Mouse (Mus musculus): Measurements from ENCODE around the gene BC034090.

BC034090 gene

GRCm38 (mm10) chr1:155215066-155215764 lies 29.0 kb downstream of the BC034090 start:
- peak; percentile 46 to 57 for DNase-seq

GRCm38 (mm10) chr1:155213912-155214311 lies 30.3 kb downstream of the BC034090 start:
- DNase-seq: no peak

DNA sequence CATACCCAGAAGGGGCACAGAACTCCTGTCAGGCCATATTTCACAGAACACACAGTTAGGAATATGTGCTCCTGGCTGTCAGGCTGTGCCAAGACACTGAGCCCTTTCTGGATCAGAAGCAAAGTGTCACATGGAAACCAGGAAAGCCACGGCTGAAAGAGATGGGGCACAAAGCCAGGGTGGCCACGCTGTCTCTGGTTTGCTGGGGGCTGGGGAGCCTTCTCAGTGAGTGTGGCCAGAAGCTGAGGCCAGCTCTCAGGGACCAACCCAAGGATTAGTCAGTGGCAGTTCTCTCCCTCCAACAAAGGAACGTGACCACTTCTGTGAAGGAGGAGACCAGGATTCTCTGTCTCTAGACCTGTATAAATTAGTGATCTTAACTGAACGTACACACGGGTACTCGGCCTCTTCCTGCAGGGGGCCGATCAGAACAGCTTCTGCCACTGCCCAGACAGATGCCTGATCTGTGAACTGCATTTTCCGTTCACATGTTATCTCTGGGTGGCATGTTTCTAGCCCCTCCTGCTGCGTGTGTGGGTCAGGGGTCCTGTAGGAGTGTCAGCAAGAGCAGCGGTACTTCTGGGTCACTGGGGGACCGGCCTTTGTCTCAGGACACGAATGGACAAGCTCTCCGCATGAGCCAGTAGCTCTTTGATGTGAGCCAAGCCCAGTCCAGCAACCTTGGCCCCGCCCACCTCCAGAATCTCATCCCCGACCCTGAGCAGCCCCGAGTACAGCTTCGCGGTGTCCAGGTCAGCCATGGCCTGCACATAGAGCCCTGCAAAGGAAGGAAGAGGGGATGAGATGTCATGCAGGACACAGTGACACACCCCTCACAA lies 31.1 kb downstream of the BC034090 start:
- DNase-seq: no peak

DNA sequence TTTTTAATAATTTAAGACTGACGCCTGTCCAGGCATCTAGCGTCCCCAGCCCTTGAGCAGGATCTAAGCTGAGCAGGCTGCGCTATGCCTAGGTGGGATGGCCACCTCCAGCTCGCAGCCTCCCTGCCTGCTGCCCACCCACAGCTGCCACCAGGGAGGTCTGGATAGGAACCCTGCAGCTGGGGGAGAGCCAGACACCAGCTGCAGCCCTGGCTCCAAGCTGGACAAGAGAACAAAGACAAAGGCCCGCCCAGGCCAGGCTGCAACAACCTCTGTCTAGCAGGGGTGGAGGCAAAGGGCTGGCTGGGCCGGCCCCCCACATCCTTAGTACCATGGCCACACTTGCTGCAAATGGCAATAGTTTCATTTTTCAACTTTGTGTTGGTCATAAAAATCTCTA lies 31.8 kb downstream of the BC034090 start:
- no peak for DNase-seq

DNA sequence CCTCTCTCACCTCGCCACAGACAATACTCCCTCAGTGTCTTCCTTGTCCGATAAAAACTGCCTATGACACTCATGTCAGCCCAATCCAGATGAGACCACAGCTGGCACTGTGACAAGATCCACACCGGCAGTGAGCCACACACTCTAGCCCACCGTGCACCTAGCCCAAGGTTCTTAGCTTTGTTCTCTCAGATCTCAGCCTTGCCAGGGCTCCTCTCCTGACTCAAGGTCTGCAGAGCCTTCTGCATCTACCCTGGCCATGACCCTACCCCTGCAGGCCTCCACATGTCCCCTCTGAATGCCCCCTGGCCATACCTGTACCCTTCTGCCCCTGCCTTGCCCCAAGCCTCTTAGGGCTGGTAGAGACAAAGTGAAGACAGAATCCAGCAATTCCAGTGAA lies 32.2 kb downstream of the BC034090 start:
- no peak for DNase-seq

GRCm38 (mm10) chr1:155211017-155211416 lies 33.2 kb downstream of the BC034090 start:
- DNase-seq: no peak

DNA sequence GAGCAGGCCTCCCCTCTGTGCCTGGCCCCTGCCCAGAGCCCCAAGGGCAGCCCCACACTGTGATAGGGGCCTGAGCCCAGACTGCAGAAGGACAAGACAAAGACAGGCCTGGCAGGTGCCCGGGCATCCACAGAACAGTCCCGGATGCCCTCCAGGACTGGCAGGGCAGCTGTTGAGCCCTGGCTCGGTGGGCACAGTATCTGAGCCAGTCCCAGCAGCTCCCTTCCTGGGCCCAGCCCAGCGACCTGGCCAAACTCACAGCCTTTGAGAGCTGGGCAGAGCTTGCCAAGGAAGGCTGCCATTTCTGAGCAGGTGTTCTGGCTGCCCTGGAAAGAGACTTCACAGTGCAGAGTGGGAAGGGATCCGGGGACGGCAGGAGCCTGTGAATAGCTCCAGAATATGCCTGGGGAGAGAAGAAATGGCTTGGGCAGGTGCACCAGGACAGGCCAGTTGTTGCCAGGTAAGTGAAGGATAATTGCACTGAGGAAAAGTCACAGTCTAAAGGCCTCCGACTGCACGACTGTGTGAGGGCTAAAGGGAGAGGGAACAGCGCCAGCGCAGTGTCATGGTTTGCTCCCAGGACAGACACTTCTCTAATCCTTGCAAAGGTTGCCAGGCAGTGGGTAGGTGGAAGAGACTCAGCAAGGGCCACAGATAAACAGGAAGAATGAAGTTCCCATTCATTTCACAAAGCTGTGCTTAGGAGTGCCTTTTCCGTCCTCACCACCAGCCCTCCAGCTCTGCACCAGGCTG lies 34.1 kb downstream of the BC034090 start:
- DNase-seq: no peak

DNA sequence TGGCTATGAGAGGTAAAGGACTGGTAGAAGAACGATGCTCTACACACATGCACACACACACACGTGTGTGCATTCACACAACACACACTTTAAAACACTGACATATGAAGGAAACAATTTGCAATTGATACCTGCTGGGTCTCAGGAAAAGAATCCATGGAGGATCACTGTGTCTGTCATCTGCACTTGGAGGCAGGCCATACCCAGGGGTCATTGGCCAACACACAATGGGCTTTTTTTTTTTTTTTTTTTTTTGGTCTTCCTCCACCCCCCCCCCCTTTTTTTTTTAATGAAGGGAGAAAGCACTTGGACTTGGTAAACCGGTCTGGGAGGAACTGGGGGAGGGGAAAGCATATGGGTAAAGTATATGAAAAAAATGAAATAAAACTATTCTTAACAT lies 36.4 kb downstream of the BC034090 start:
- DNase-seq: no peak

DNA sequence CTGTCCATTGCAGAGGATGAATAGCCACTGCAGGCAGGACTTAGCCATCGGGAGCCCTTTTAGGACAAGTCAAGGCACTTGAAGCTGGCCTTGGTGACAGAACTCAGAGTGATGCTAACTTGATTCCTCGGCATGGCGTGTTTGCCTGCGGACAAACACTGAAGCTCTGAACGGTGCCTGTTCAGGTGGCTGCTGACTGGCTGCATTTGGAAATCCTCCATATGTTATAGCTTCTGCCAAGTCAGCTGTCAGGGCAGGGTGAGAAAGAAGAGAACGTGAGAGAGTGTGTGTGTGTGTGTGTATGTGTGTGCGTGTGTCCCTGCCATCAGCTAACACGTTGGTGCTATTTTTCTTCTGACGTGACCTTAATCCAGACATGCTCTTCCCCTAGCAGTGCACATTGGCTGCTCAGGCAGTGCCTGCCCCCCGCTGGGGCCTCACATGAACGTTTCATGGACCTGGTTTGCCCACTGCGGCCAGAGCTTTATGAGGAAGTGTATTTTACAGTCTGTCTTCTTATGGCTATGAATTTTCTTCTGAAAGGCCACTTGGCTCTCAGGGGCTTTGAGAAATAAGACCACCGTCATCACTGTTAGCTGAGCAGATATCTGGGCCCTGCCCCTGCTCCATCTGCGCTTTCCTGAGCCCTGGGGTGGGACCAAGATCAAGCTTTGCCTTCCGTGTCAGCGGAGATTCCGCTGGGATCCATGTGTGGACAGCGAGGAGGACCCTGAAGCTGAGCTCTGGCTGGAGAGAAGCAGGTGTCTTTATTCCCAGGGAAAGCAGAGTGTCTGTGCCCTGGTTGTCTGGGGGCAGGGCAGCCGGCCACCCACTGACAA lies 38.2 kb downstream of the BC034090 start:
- DNase-seq: no peak

DNA sequence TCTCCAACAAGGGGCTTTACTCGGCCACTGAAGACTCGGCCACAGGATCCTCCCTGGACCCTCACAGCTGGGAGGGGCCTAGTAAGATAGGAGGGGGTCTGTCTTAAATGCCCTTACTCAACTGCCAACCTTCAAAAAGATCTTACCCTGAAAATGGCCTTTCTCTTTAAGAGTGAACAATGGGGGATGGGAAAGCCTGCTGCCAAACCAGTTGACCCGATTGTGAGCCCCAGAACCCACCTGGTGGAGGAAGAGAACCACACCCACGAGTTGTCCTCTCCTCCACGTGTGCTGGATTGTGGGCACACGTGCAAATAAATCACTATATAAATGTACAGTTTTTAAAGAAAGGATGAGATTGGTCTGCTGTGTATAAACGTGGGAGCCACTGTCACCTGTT lies 38.9 kb downstream of the BC034090 start:
- DNase-seq: no peak

DNA sequence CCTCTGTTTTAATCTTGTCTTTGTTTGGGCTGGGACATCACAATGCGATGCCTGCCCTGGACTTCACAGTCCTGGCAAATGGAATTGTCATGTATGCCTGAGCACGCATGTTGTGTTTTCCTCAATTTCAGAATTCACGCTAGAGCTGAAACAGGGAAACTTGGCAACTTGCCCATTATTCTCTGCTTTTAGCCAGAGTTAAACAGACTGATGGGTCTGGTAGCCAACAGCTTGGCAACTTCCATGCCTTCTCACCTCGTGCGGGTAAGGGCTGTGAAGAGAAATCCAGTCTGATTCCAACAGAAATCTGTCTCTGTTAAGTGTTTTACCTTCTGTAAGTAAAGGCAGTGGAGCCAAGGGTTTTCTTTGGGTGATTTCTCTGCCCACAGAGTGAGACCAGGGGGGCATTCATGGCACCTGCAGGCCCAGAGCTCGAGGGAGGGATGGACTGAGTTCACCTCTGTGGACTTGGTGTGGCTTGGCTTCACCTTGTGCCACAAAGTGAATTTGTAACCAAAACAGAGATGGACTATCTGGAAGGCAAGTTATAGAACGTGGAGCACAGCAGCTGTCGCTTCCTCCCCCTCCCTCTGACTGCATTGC lies 39.6 kb downstream of the BC034090 start:
- DNase-seq: no peak

- DNase-seq: no peak
Measured at GRCm38 (mm10) chr1:155203954-155204353, 40.3 kb downstream of the BC034090 start.

- DNase-seq: no peak
Measured at GRCm38 (mm10) chr1:155203101-155203500, 41.1 kb downstream of the BC034090 start.

GRCm38 (mm10) chr1:155202472-155202871 lies 41.8 kb downstream of the BC034090 start:
- DNase-seq: no peak

DNA sequence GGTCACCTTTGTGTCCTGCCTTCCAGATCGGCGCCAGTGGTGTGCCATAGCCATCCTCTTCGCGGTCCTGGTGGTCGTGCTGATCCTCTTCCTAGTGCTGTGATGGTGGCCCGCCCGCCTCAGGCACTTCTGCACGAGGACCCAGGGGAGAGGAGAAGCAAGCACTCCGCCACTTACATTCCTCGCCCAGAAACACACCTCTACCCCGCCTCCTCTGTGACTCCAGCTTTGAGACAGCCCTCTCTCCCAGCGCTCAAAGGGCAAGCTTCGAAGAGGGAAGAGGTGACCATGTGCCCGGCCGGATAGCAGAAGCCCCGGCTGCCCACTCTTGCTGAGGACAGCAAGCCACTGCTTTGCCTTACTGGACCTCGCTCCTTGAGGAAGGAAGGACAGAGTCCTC lies 42.3 kb downstream of the BC034090 start:
- no peak for DNase-seq

- DNase-seq: peak in 1 of 2 experiments; percentile 56
Measured at GRCm38 (mm10) chr1:155201373-155201879, 42.8 kb downstream of the BC034090 start.

GRCm38 (mm10) chr1:155200967-155201366 lies 43.3 kb downstream of the BC034090 start:
- no peak for DNase-seq

- DNase-seq: no peak
Measured at GRCm38 (mm10) chr1:155199522-155199921, 44.7 kb downstream of the BC034090 start.

- no peak for DNase-seq
Measured at GRCm38 (mm10) chr1:155196691-155197090, 47.6 kb downstream of the BC034090 start.

GRCm38 (mm10) chr1:155192805-155193368 lies 51.4 kb downstream of the BC034090 start:
- DNase-seq: no peak

DNA sequence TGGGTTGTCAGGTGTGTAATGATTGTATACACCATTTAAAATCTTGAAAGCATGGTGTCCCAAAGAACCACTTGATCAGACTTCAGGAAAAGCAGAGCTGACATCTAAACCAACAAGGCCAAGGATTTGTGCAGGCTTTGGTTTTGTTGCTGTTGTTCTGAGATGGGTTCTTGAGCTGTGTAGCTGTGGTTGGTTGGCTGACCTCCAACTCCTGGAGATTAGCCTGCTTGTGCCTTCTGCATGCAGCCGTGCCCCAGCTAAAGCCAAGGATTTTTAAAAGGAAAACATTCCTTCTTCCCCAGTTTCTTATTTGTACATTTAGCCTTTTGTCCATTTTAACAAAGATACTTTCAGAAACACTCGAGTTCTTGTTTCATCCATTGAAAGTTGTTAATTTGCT lies 52.6 kb downstream of the BC034090 start:
- no peak for DNase-seq

- no peak for DNase-seq
Measured at GRCm38 (mm10) chr1:155191219-155191618, 53.0 kb downstream of the BC034090 start.
